Mouse (Mus musculus) spleen, postnatal 0 days (tissue): ENCODE results near the gene H2-T3. TPM values are rescaled to one million over a fixed set of nuclear protein-coding genes. Genes with fewer than 3 reads are reported as not detected.

Source experiments
- polyA plus RNA-seq: library from polyadenylated mRNA; unstranded; fragments of >200 nt; fragmentation: Nextera tagmentation; extraction: Ambion mirVana; gene quantifications from 2 replicates; pipeline ENCODE4 v1.2.1, GENCODE M21; 2015

The H2-T3 gene
- polyA plus RNA-seq = not detected in 2 replicates

GRCm38 (mm10) chr17:36190169-36190507, at the start of gene H2-T3:
H2-T3 (minus strand) TSS chr17:36190287.

DNA sequence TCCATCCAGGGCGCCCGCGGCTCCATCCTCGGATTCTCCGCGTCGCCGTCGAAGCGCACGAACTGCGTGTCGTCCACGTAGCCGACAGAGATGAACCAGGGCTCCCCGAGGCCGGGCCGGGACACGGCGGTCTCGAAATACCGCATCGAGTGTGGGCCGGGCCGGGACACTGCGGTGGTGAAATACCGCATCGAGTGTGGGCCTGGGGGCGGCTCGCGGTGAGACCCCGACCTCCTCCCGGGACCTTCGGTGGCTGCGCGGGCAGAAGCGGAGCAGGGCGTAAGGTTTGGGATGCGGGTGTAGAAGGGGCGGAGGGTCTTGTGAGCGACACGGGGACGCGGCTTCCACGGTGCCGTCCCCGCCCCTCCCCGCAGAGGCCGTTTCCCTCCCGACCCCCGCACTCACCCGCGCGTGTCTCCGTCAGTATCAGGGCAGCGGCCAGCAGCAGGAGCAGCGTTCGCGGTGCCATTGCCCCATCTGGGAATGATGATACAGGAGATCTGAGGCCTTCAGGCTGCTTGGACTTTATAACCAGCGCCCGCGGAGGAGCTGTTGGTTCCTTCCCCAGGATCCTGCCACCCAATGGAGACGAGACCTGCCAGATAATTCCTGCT, 21.9 kb downstream of the H2-T3 start, which contains the start of gene Gm8909:
Gm8909 (minus strand) TSS at position 499 of the 614 bp plus-strand sequence.

Other genes starting within 250 kb of the H2-T3 start
- 75.9 and 76.2 TPM in 2 replicates for gene Abcf1, start 220.5 kb downstream of the H2-T3 start, polyA plus RNA-seq
- 18.4 and 21.0 TPM in 2 replicates for gene Gnl1, start 210.4 kb downstream of the H2-T3 start, polyA plus RNA-seq
- 8.6 and 11.4 TPM in 2 replicates for gene Prr3, start 210.1 kb downstream of the H2-T3 start, polyA plus RNA-seq
- 9.8 and 11.7 TPM in 2 replicates for gene H2-T24, start 169.7 kb downstream of the H2-T3 start, polyA plus RNA-seq
- 38.3 and 49.1 TPM in 2 replicates for gene H2-T23, start 157.4 kb downstream of the H2-T3 start, polyA plus RNA-seq
- 10.0 and 15.3 TPM in 2 replicates for gene H2-T22, start 147.5 kb downstream of the H2-T3 start, polyA plus RNA-seq
- gene Gm6034, start 147.3 kb downstream of the H2-T3 start, polyA plus RNA-seq = not detected in 2 replicates
- gene Gm11127, start 131.9 kb downstream of the H2-T3 start, polyA plus RNA-seq = not detected in 2 replicates
- not detected in 2 replicates for gene Gm19684, start 68.6 kb downstream of the H2-T3 start, polyA plus RNA-seq
- gene Gm7030, start 60.9 kb downstream of the H2-T3 start, polyA plus RNA-seq = not detected in 2 replicates
- gene Gm8909, start 21.8 kb downstream of the H2-T3 start, polyA plus RNA-seq = not detected in 2 replicates
- 86.7 and 86.8 TPM in 2 replicates for gene Rpp21, start 67.8 kb upstream of the H2-T3 start, polyA plus RNA-seq
- 6.4 and 7.8 TPM in 2 replicates for gene Trim39, start 82.0 kb upstream of the H2-T3 start, polyA plus RNA-seq
- not detected in 2 replicates for gene H2-M10.2, start 96.2 kb upstream of the H2-T3 start, polyA plus RNA-seq
- not detected in 2 replicates for gene H2-M10.1, start 135.9 kb upstream of the H2-T3 start, polyA plus RNA-seq
- not detected in 2 replicates for gene H2-M10.3, start 178.1 kb upstream of the H2-T3 start, polyA plus RNA-seq